Mouse (Mus musculus) neural tube, postnatal 0 days (tissue): ENCODE data around the gene Taar3. TPM values are rescaled to one million over a fixed set of nuclear protein-coding genes. Genes with fewer than 3 reads are reported as not detected.

Experiments
- polyA plus RNA-seq: library from polyadenylated mRNA; unstranded; fragments of >200 nt; fragmentation: Nextera tagmentation; extraction: Ambion mirVana; gene quantifications from 2 replicates; pipeline ENCODE4 v1.2.1, GENCODE M21; 2015

Taar3 gene
- not detected in 2 replicates for polyA plus RNA-seq

DNA sequence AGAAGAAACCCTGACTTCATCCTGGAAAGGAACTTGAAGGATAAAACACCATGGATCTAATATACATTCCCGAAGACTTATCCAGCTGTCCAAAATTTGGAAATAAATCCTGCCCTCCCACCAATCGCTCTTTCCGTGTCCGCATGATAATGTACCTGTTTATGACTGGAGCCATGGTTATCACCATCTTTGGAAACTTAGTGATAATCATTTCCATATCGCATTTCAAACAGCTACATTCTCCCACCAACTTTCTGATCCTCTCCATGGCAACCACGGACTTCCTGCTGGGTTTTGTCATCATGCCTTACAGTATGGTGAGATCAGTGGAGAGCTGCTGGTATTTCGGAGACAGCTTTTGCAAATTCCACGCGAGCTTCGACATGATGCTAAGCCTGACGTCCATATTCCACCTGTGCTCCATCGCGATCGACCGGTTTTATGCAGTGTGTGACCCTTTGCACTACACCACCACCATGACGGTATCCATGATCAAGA, at the start of gene Taar3:
TSS of gene Taar3 (plus strand) at position 51 of the 498 bp plus-strand sequence.

DNA sequence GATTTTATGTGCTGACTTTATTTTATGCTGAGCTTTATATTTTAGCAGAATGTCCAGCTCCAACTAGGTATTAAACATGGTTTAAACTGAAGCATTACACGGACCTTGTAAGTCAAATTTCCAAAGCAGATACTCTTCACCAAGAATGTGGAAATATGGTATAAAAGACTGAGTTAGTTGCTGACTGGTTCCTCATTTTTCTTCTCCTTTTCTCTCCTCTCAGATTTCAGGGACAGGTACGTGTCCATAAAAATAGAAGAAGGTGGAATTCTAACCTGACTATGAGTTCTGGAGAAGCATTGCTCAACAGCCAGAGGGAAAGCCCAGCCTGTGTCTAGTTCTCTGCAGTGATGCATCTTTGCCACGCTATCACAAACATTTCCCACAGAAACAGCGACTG, 29.3 kb upstream of the Taar3 start, which contains the start of gene Taar1:
TSS of gene Taar1 (plus strand) at position 301 of the 400 bp plus-strand sequence.

GRCm38 (mm10) chr10:23938312-23938711, 11.0 kb upstream of the Taar3 start, which contains the start of gene Taar2:
Taar2 (plus strand) TSS chr10:23938572.

DNA sequence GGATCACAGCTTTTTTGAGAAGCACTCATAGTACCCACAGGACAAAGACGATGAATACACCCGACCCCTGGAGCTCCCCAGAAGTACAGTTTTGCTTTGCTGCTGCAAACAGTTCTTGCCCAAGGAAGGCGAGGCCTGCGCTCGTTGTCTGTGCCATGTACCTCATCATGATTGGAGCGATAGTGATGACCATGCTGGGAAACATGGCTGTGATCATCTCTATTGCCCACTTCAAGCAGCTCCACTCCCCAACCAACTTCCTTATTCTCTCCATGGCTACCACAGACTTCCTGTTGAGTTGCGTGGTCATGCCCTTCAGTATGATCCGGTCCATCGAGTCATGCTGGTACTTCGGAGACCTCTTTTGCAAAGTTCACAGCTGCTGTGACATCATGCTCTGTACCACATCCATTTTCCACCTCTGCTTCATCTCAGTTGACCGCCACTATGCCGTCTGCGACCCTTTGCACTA, 11.1 kb downstream of the Taar3 start, which contains the start of gene Taar4:
TSS of gene Taar4 (plus strand) at position 51 of the 472 bp plus-strand sequence.

DNA sequence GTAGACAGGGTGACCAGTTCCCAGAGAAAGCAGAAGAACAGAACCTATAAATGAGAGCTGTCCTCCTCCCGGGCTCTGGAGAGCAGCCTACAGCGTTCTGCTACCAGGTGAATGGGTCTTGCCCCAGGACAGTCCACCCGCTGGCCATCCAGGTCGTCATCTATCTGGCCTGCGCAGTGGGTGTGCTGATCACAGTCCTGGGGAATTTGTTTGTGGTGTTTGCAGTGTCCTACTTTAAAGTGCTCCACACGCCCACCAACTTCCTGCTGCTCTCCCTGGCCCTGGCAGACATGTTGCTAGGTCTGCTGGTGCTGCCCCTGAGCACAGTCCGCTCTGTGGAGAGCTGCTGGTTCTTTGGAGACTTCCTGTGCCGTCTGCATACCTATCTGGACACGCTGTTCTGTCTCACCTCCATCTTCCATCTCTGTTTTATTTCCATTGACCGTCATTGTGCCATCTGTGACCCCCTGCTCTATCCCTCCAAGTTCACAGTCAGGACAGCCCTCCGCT, 21.4 kb downstream of the Taar3 start, which contains the start of gene Taar5:
TSS of gene Taar5 (plus strand) at position 51 of the 510 bp plus-strand sequence.

DNA sequence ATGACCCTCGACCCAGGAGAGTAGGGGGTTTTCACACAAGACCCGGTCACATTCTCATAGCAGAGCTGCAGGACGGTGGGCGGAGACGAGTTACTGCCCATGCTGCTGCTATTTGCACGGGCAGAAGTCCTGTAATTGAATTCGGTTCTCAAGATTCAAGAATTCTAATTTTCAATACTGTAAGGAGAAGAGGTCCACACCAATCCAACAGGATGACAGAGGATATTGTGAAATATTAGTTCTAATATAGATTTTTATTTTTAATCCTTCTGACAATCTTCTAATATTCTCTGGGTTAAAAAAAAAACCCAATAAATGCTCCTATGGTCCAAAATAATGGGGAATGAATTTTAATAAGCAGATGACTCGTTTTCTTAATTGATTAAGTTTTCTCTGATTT, 36.2 kb downstream of the Taar3 start, which contains the start of gene Taar6:
TSS of gene Taar6 (minus strand) at position 101 of the 400 bp plus-strand sequence.

DNA sequence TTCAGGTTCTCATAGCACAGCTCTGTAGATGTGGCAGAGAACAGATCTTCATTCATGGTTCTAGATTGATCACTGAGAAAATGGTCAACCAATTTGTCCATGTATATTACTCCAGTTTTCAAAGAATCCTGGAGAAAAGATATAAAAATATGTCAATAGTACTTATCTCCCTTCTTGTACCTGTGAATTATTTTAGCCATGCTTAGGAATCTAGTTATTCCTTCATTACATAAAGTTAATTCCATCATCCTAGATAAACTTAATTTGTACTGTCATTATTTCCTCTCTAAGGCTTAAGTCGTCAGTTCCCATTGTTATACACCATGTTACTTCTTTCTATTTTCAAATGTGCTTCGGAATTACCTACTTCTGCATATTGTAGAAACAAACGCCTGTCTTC, 44.0 kb downstream of the Taar3 start, which contains the start of gene Taar7a:
TSS of gene Taar7a (minus strand) at position 101 of the 400 bp plus-strand sequence.

DNA sequence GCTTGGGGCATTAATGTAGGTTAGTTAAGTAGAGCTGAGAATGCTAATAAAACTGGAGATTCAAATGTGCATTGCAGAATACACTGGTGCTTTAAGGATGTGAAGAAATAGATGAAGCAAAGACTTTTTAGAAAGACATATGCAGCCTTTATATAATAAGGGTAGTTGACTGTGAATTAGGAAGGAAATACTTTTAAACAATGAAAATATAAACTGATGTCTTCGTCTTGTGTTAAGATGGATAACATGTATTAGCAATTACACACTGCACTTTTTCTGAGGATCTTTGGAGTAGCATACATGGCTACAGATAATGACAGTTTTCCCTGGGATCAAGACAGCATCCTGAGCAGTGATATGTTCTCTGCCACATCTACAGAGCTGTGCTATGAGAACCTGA, 50.3 kb downstream of the Taar3 start, which contains the start of gene Taar7b:
TSS of gene Taar7b (plus strand) at position 301 of the 400 bp plus-strand sequence.

Other genes starting within 250 kb of the Taar3 start
- gene Rps12, start 162.3 kb upstream of the Taar3 start, polyA plus RNA-seq = 107 and 111 TPM in 2 replicates
- 12.7 and 13.1 TPM in 2 replicates for gene Slc18b1, start 152.6 kb upstream of the Taar3 start, polyA plus RNA-seq
- 0.08 TPM in 1 of 2 replicates, not detected in the other for gene Vnn3, start 98.1 kb upstream of the Taar3 start, polyA plus RNA-seq
- gene Vnn1, start 54.9 kb upstream of the Taar3 start, polyA plus RNA-seq = 0.48 and 1.0 TPM in 2 replicates
- not detected in 2 replicates for gene Taar1, start 29.2 kb upstream of the Taar3 start, polyA plus RNA-seq
- gene Taar2, start 11.0 kb upstream of the Taar3 start, polyA plus RNA-seq = 0.25 TPM in 1 of 2 replicates, not detected in the other
- 0.19 TPM in 1 of 2 replicates, not detected in the other for gene Taar4, start 10.9 kb downstream of the Taar3 start, polyA plus RNA-seq
- gene Taar5, start 21.1 kb downstream of the Taar3 start, polyA plus RNA-seq = 0.15 TPM in 1 of 2 replicates, not detected in the other
- gene Taar6, start 36.1 kb downstream of the Taar3 start, polyA plus RNA-seq = not detected in 2 replicates
- not detected in 2 replicates for gene Taar7a, start 43.9 kb downstream of the Taar3 start, polyA plus RNA-seq
- not detected in 2 replicates for gene Taar7b, start 50.4 kb downstream of the Taar3 start, polyA plus RNA-seq
- gene Taar7d, start 77.7 kb downstream of the Taar3 start, polyA plus RNA-seq = not detected in 2 replicates
- not detected in 2 replicates for gene Taar7e, start 88.1 kb downstream of the Taar3 start, polyA plus RNA-seq
- gene Taar7f, start 100.0 kb downstream of the Taar3 start, polyA plus RNA-seq = not detected in 2 replicates
- gene Taar8a, start 126.9 kb downstream of the Taar3 start, polyA plus RNA-seq = not detected in 2 replicates
- not detected in 2 replicates for gene Taar8b, start 142.7 kb downstream of the Taar3 start, polyA plus RNA-seq
- gene Taar8c, start 152.4 kb downstream of the Taar3 start, polyA plus RNA-seq = not detected in 2 replicates
- not detected in 2 replicates for gene Taar9, start 160.0 kb downstream of the Taar3 start, polyA plus RNA-seq
- gene Stx7, start 199.7 kb downstream of the Taar3 start, polyA plus RNA-seq = 272 and 281 TPM in 2 replicates